Mouse (Mus musculus) cerebellum, adult 2 months (tissue): Measurements from ENCODE around the gene Slc22a3. TPM values are rescaled to one million over a fixed set of nuclear protein-coding genes. Genes with fewer than 3 reads are reported as not detected.

Source experiments
- DNase-seq, 2 experiments: peaks; one replicate each; pipeline ENCODE4 v3.0.0; 2021
- H3K27ac ChIP-seq: fragments of 200-500 bp; 2 replicates; pipeline ENCODE4 v1.5.1; 2012; ENCODE audit warnings: low read length, control low read depth, inconsistent platforms; ENCODE audit not compliant: insufficient read depth
- H3K27me3 ChIP-seq: fragments of 200-500 bp; 2 replicates; pipeline ENCODE4 v1.6.1; 2012; ENCODE audit warnings: inconsistent platforms, mild to moderate bottlenecking, low read length, moderate library complexity; ENCODE audit not compliant: control insufficient read depth, insufficient read depth
- H3K4me1 ChIP-seq: fragments of 200-500 bp; 2 replicates; pipeline ENCODE4 v1.6.1; 2011; ENCODE audit warnings: low read length; ENCODE audit not compliant: control insufficient read depth, insufficient read depth
- H3K4me3 ChIP-seq: fragments of 200-500 bp; replicated peaks from 2 replicates; pipeline ENCODE3; 2011; ENCODE audit warnings: mild to moderate bottlenecking, low read depth, low read length, control low read depth; ENCODE audit not compliant: insufficient read depth
- CTCF ChIP-seq: fragments of 200-500 bp; IDR thresholded peaks from 2 replicates; pipeline ENCODE4 v1.5.1; 2011; ENCODE audit warnings: low read depth, mild to moderate bottlenecking, control low read depth, low read length, moderate library complexity, borderline replicate concordance; ENCODE audit not compliant: insufficient read depth
- POLR2A ChIP-seq: fragments of 200-500 bp; IDR thresholded peaks from 2 replicates; pipeline ENCODE4 v1.6.1; 2011; ENCODE audit warnings: low read length, control low read depth, borderline replicate concordance; ENCODE audit not compliant: insufficient read depth
- WGBS: fragments of 180-500 bp; shearing (Covaris S2); methylation state at CpG from one replicate; pipeline ENCODE4 v1.1.7; 2018; 5-methylcytosine and 5-hydroxymethylcytosine counted together
- polyA plus RNA-seq: library from polyadenylated mRNA; depleted of rRNA; stranded (reverse); fragments of >200 nt; gene quantifications from 2 replicates; pipeline ENCODE4 v1.2.3, GENCODE M21; 2012

Slc22a3 gene
- polyA plus RNA-seq, 1 experiment = 0.52 TPM

- Histone ChIP-seq H3K4me3 (no peak overlapping the region), H3K4me1 (no peaks in the 10 kb centered on the region), H3K27me3 (no peaks in the 10 kb centered on the region), H3K27ac (no peak overlapping the region)
- 68% methylated on average over 15 of the region's 15 CpGs for WGBS
- no peak for DNase-seq
- no peak for TF ChIP-seq POLR2A
- no peak for TF ChIP-seq CTCF
Measured at GRCm38 (mm10) chr17:12415031-12415735, 92.3 kb downstream of the Slc22a3 start.

- H3K4me1 ChIP-seq = no peaks in the 10 kb centered on the region
- 72% methylated on average over 3 of the region's 3 CpGs for WGBS
- no peak overlapping the region for H3K4me3 ChIP-seq
- DNase-seq = no peak
- TF ChIP-seq CTCF (no peak), POLR2A (no peak)
- no peaks in the 10 kb centered on the region; the same call in 1 of the 2 replicates for H3K27me3 ChIP-seq
- H3K27ac ChIP-seq = no peak overlapping the region
Measured at GRCm38 (mm10) chr17:12412891-12413237, 94.6 kb downstream of the Slc22a3 start.

DNA sequence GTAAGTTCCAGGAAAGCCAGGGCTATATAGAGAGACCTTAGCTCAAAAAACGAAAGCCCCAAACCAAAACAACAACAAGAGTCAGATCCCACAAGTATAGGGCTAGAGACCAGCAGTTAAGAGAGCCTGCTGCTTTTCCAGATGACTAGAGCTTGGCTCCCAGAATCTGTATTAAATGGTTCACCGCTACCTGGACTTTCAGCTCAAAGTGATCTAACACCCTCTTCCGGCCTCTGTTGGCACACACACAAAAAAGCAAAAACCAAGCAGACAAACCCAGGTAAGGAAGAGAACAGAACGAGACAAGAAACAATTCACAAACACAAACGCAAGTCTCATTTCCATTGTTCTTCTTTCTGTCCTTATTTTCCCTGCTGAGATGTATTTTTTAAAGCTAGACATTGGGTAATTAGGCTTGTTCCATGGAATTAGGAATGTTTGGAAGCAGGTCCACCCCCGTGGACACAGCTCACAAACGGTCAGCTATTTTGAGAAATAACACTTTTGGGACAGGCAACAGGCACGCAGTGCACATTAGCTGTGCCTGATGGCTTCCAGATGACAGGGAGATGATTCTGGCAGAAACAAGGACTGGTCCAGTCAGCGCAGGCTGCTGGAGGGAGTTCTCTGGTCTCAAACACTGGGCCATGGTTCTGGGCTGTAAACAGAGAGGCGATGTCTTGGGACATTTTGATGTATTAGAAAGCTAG lies 95.2 kb downstream of the Slc22a3 start:
- no peaks in the 10 kb centered on the region; the same call in 1 of the 2 replicates for H3K27me3 ChIP-seq
- no peak for DNase-seq

DNA sequence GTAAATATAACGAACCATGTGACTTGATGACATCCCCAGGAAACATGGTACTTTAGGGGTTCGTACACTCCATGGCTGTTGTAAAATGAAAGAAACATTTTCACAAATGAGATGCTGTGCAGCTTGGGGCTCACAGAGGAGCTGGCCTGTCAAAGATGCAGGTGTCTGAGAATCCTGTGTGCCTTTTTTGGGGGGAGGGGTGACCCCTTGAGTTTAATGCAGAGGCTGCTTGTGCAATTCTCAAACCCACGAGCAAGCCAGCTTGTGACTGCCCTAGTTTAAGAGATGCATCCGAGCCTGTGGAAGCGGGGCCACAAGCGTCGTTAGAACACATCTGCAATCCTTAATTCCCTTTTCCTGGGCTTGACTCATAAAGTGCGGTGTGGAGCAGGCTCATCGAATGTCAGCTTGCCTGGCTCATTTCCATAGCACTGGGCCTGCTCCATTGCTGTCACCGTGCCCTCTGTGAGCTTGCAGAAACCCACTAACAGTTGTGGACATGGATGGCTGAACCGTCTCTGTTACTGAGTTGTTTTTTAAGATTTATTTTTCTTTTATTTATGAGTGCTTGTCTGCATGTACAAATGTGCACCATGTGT lies 98.1 kb downstream of the Slc22a3 start:
- no peak for TF ChIP-seq POLR2A
- TF ChIP-seq CTCF = no peak
- no peak for DNase-seq
- WGBS = 71% methylated on average over 11 of the region's 11 CpGs
- H3K4me1 ChIP-seq = no peaks in the 10 kb centered on the region
- H3K4me3 ChIP-seq = no peak overlapping the region
- no peak overlapping the region for H3K27ac ChIP-seq
- H3K27me3 ChIP-seq = no peaks in the 10 kb centered on the region; the same call in 1 of the 2 replicates

More for the DNA sequence above, 95.2 kb downstream of the Slc22a3 start:
- WGBS = 42% methylated on average over 10 of the region's 10 CpGs
- no peak overlapping the region for H3K4me3 ChIP-seq
- H3K27ac ChIP-seq = no peak overlapping the region
- TF ChIP-seq POLR2A (no peak), CTCF (no peak)
- no peaks in the 10 kb centered on the region for H3K4me1 ChIP-seq

DNA sequence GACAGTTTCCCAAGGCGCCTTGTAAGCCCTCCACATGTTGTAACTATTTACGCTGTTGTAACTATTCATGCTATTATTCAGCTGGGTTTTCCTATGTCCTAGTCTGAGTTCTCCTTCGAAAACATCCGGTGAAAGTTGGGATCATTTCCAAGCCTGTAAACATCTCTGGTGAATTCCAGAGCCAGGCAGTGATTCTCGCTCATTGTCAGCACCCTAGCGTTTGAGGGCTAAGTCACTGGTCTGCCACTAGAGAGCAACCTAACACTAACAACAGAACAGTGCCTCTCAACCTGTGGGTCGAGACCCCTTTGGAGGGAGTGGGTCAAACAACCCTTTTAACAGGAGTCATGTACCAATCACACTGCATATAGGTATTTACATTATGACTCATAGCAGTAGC lies 104.1 kb downstream of the Slc22a3 start:
- TF ChIP-seq CTCF = no peak
- no peak for TF ChIP-seq POLR2A
- no peaks in the 10 kb centered on the region for H3K4me1 ChIP-seq
- 60% methylated on average over 7 of the region's 7 CpGs for WGBS

DNA sequence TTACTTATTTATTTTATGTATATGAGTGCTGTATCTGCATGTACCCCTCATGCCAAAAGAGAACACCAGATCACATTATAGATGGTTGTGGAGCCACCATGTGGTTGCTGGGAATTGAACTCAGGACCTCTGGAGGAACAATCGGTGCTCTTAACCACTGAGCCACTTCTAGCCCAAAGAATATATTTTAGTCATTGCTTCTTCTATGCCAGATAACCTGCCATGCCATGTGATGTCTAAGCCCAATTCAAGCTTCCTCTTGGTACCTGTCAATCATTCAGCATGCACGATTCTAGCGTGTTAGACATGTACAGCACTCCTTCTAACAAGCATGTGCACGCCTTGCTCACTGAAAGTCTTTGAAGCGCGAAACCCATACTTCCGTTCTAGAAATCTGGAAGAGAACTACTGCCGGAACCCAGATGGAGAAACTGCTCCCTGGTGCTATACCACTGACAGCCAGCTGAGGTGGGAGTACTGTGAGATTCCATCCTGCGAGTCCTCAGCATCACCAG lies 111.3 kb downstream of the Slc22a3 start:
- no peak overlapping the region for H3K4me3 ChIP-seq

More for the DNA sequence above, 104.1 kb downstream of the Slc22a3 start:
- no peak overlapping the region for H3K4me3 ChIP-seq
- no peaks in the 10 kb centered on the region for H3K27me3 ChIP-seq
- no peak for DNase-seq
- H3K27ac ChIP-seq = no peak overlapping the region

GRCm38 (mm10) chr17:12388239-12388638 lies 119.3 kb downstream of the Slc22a3 start:
- 93% methylated on average over 7 of the region's 7 CpGs for WGBS
- Histone ChIP-seq H3K4me1 (no peaks in the 10 kb centered on the region), H3K4me3 (no peak overlapping the region), H3K27ac (no peak overlapping the region), H3K27me3 (no peaks in the 10 kb centered on the region)
- TF ChIP-seq CTCF (no peak), POLR2A (no peak)
- no peak for DNase-seq

More for the DNA sequence above, 111.3 kb downstream of the Slc22a3 start:
- TF ChIP-seq CTCF = no peak
- no peak for TF ChIP-seq POLR2A
- no peak overlapping the region for H3K27ac ChIP-seq
- no peaks in the 10 kb centered on the region for H3K4me1 ChIP-seq
- H3K27me3 ChIP-seq = no peaks in the 10 kb centered on the region
- no peak for DNase-seq
- WGBS = 87% methylated on average over 9 of the region's 9 CpGs

DNA sequence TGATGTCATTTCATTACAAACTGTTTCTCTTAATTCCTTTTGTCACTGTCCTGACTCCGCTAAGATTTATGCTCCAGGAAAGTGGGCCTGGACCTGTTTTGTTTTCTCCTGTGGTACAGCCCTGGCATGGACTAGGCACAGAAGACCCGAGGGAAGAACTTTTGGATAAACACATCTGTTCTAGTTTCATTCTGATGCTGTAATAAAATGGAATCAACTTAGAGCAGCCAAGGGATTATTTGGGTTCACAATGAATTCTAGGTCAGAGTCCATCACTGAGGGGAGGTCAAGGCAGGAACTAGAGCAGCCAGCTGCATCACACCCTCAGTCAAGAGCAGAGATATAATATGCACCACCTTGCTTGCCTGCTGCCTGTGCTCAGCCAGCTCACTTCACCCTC lies 119.7 kb downstream of the Slc22a3 start:
- no peak for DNase-seq
- whole genome bisulfite sequencing = 80% methylated on average over 2 of the region's 2 CpGs
- Histone ChIP-seq H3K4me1 (no peaks in the 10 kb centered on the region), H3K4me3 (no peak overlapping the region), H3K27ac (no peak overlapping the region), H3K27me3 (no peaks in the 10 kb centered on the region)
- TF ChIP-seq CTCF (no peak), POLR2A (no peak)
